Mouse (Mus musculus) intestine, embryonic 14.5 days (tissue): ENCODE results near the gene Zfp445. TPM values are rescaled to one million over a fixed set of nuclear protein-coding genes. Genes with fewer than 3 reads are reported as not detected.
A peak's percentile ranks its signal among the peaks of the same experiment; 100 is the strongest.

Source experiments
- ATAC-seq: fragments of 200-750 bp; cut with Nextera tagmentation; replicated peaks from 2 replicates; pipeline ENCODE4 v1.8.0; 2017; ENCODE audit warnings: low read depth, moderate number of reproducible peaks, moderate TSS enrichment, moderate library complexity; ENCODE audit not compliant: low FRiP score, low TSS enrichment
- DNase-seq: peaks from one replicate; pipeline ENCODE4 v3.0.0-alpha.2; 2018; ENCODE audit warnings: low spot score
- H3K27ac ChIP-seq: fragments of 300-500 bp; sonication (generic); 2 replicates; pipeline ENCODE4 v1.5.1; 2014; ENCODE audit warnings: low read depth, mild to moderate bottlenecking, control low read depth
- H3K27me3 ChIP-seq: fragments of 300-500 bp; sonication (generic); replicated peaks from 2 replicates; pipeline ENCODE4 v1.6.1; 2014; ENCODE audit warnings: low read length, control low read depth; ENCODE audit not compliant: control insufficient read depth, insufficient read depth
- H3K36me3 ChIP-seq: fragments of 300-500 bp; sonication (generic); 2 replicates; pipeline ENCODE4 v1.6.1; 2014; ENCODE audit warnings: low read length, control low read depth; ENCODE audit not compliant: control insufficient read depth, insufficient read depth
- H3K4me1 ChIP-seq: fragments of 300-500 bp; sonication (generic); replicated peaks from 2 replicates; pipeline ENCODE4 v1.6.1; 2014; ENCODE audit warnings: low read length, control low read depth, mixed read lengths; ENCODE audit not compliant: control insufficient read depth, insufficient read depth
- H3K4me2 ChIP-seq: fragments of 300-500 bp; sonication (generic); 2 replicates; pipeline ENCODE4 v1.6.1; 2014; ENCODE audit warnings: low read length
- H3K4me3 ChIP-seq: fragments of 300-500 bp; sonication (generic); 2 replicates; pipeline ENCODE4 v1.5.1; 2014; ENCODE audit warnings: low read depth, low read length, control low read depth, mixed read lengths
- H3K9ac ChIP-seq: fragments of 300-500 bp; sonication (generic); 2 replicates; pipeline ENCODE4 v1.6.1; 2014; ENCODE audit warnings: mild to moderate bottlenecking, low read length
- H3K9me3 ChIP-seq: fragments of 300-500 bp; sonication (generic); 2 replicates; pipeline ENCODE4 v1.6.1; 2016; ENCODE audit warnings: low read length, control low read depth; ENCODE audit not compliant: control insufficient read depth
- WGBS: fragments of 180-500 bp; shearing (Covaris S2); extraction: QIAGEN DNeasy Blood & Tissue Kit; methylation state at CpG from one replicate; pipeline ENCODE4 v1.1.7; 2014; 5-methylcytosine and 5-hydroxymethylcytosine counted together
- polyA plus RNA-seq: library from polyadenylated mRNA; unstranded; fragments of >200 nt; fragmentation: Nextera tagmentation; extraction: Ambion mirVana; gene quantifications from 2 replicates; pipeline ENCODE4 v1.2.1, GENCODE M21; 2014

The Zfp445 gene
- polyA plus RNA-seq, 1 experiment from 2014 or later = 56.0 TPM

DNA sequence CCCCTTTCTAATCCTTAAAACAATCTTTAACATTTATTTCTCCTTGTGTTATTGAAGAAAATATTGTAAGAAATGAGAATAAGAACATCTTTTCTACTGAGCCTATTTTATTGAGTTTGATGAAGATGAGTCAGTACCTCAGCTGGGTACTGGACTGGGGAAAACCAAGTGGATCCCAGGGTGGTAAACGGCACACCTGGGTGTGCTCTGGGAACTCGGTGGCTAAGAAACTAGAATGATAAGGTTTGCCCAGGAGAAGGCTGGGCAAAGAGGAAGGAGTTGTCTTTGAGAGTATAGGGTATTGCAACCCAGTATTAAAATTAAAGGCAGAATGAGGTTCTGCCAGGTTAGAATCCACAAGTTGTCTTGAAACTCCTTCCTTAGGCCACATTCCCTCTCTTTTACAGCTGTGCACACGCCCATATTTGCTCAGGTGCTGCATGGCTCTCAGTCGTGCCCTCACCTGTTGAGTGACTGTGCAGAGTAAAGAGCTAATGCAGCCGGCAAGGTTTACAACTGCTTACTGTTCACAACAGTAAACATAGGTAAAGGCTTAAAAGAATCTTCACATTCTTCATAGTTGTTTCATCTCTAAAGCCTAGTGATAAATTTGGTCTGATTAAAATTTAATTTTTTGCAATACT, 42.3 kb downstream of the Zfp445 start:
- no peaks in the 10 kb centered on the region for H3K9me3 ChIP-seq
- no peak overlapping the region for H3K27ac ChIP-seq
- no peak overlapping the region for H3K4me3 ChIP-seq
- no peaks in the 10 kb centered on the region for H3K27me3 ChIP-seq
- ATAC-seq (peak; percentile 53; the same call in 1 of the 2 replicates), DNase-seq (no peak)
- H3K4me1 ChIP-seq = no peaks in the 10 kb centered on the region
- H3K4me2 ChIP-seq = no peak overlapping the region
- WGBS = 63% methylated on average over 5 of the region's 5 CpGs
- H3K9ac ChIP-seq = no peak overlapping the region
- peaks cover 30% of the 10 kb centered on the region for H3K36me3 ChIP-seq

DNA sequence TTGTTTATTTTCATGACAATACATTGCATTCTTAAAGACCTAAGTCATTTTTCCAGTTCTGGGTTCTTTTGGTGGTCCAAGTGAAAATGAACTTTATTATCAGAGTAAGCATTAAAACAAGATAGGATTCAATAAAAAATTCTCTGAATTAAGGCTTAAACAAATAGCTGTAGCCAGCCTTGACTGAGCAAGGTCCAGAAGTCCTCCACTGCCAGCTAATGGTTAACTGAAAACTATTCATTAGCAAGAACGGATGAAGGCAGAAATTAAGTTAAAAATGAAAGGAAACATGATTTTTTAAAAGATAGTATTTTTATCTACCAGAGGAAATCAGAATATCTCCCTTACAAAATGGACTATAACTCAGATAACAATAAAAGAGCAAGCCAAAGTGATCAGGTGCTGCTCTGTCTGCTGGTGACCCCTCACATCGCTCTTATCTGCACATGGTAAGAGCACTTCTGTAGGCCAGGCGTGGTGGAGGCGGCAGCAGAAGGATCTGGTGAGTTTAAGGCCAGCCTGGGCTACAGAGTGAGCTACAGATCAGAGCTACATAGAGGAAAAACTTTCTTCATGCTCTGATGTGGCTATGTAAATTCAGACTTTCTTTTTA, 50.5 kb downstream of the Zfp445 start:
- no peak overlapping the region for H3K9ac ChIP-seq
- DNase-seq (no peak), ATAC-seq (no peak; the same call in 1 of the 2 replicates)
- 72% methylated on average over 4 of the region's 4 CpGs for WGBS
- H3K4me3 ChIP-seq = no peak overlapping the region
- peaks cover 32% of the 10 kb centered on the region for H3K36me3 ChIP-seq
- H3K9me3 ChIP-seq = no peaks in the 10 kb centered on the region
- no peaks in the 10 kb centered on the region for H3K4me1 ChIP-seq
- no peak overlapping the region for H3K27ac ChIP-seq
- no peak overlapping the region for H3K4me2 ChIP-seq
- H3K27me3 ChIP-seq = no peaks in the 10 kb centered on the region

DNA sequence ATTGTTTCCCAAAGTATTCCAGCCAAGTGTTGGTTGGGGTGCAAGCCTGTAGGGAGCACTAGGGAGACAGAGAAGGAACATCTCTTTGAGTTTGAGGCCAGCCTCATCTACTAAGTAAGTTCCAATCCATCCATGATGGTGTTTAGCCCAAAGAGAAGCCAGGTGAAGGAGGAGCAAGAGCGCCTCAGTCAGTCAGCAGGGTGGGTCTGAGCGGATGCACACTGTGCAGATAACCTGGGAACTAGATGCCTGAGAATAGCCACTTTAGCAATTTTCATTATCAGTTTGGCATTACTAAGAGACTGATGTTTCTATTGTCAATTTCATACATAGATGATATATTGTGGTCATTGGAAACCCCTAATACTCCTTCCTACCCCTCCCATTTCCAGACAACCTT, 51.0 kb downstream of the Zfp445 start:
- Histone ChIP-seq H3K4me2 (no peak overlapping the region), H3K4me1 (no peaks in the 10 kb centered on the region), H3K27me3 (no peaks in the 10 kb centered on the region), H3K36me3 (peaks cover 27% of the 10 kb centered on the region), H3K9ac (no peak overlapping the region), H3K9me3 (no peaks in the 10 kb centered on the region), H3K4me3 (no peak overlapping the region), H3K27ac (no peak overlapping the region)
- ATAC-seq = no peak; the same call in 1 of the 2 replicates
- no peak for DNase-seq
- WGBS = 82% methylated on average over 2 of the region's 2 CpGs

DNA sequence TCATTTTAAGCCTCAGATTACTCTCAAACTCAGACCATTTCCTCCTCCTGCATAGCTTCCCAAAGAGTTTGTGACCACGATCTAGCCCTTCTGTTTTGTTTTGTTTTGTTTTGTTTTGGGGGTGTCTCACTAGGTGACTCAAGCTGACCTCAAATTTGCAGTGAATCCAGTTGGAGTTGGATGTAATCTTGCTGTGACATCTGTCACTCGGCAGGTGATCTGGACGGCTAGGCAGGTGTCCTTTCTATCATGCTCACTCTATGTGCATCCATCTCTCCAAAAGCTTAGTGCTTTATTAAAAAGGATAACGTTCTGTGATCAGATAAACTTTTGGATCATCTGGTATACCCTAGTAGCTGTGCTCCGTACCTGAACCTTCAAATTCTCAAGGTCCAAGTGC, 53.4 kb downstream of the Zfp445 start:
- Histone ChIP-seq H3K27ac (no peak overlapping the region), H3K9ac (no peak overlapping the region), H3K36me3 (peaks cover 24% of the 10 kb centered on the region; the same call in 1 of the 2 replicates), H3K4me3 (no peak overlapping the region), H3K4me2 (no peak overlapping the region), H3K27me3 (no peaks in the 10 kb centered on the region), H3K4me1 (no peaks in the 10 kb centered on the region), H3K9me3 (no peaks in the 10 kb centered on the region)
- ATAC-seq (no peak), DNase-seq (no peak)
- WGBS = 89% methylated on average over 5 of the region's 5 CpGs

DNA sequence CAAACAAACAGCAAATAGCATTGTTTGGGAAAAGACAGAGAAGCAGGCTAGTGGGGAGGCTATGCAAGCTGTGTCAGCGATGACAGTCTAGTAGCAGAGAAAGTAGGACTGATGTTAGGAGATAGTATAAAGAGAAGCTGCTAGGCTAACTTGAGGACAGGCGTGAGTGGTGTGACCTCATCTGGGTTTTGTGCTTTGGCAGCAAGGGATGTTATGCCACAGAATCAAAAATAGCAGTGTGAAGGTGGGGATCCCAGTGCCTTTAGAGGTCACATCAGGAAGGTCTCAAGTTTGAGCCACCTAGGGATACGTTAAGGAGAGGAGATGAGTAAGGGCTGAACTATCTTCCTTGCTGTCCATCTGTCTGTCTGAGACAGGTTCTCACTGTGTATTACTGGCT, 55.6 kb downstream of the Zfp445 start:
- H3K27ac ChIP-seq = no peak overlapping the region
- H3K4me3 ChIP-seq = no peak overlapping the region
- peaks cover 9% of the 10 kb centered on the region for H3K4me1 ChIP-seq
- H3K4me2 ChIP-seq = no peak overlapping the region
- ATAC-seq (no peak), DNase-seq (no peak)
- no peaks in the 10 kb centered on the region for H3K9me3 ChIP-seq
- peaks cover 15% of the 10 kb centered on the region; the same call in 1 of the 2 replicates for H3K36me3 ChIP-seq
- H3K9ac ChIP-seq = no peak overlapping the region
- no peaks in the 10 kb centered on the region for H3K27me3 ChIP-seq
- 89% methylated on average over 3 of the region's 3 CpGs for WGBS

DNA sequence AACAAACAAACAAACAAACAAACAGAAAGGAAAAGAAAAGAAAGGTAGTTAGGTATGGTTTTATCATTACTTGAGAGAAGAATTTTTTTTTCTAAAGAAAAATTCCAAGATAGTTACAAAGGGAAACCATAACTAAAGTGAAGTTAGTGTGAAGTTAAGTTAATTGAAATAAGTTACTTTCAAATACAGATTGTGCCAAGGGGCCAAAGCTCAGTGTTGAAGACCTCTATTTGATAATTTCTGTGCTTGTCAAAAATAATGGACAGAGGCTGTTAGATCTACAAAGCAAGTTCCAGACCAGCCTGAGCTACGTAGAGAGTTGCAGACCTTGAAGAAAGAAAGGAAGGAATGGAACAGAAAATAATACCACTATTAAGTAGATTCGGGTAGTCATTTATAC, 58.6 kb downstream of the Zfp445 start:
- ATAC-seq = no peak
- H3K4me3 ChIP-seq = no peak overlapping the region
- no peaks in the 10 kb centered on the region for H3K27me3 ChIP-seq
- no peak overlapping the region for H3K4me2 ChIP-seq
- no peak overlapping the region for H3K27ac ChIP-seq
- 93% methylated on average over 2 of the region's 2 CpGs for WGBS
- no peak overlapping the region for H3K9ac ChIP-seq
- no peak for DNase-seq
- H3K9me3 ChIP-seq = no peaks in the 10 kb centered on the region
- 0 out of 2 replicates have a peak, but pooled peaks cover 8% of the 10 kb centered on the region for H3K36me3 ChIP-seq
- H3K4me1 ChIP-seq = peaks cover 9% of the 10 kb centered on the region

DNA sequence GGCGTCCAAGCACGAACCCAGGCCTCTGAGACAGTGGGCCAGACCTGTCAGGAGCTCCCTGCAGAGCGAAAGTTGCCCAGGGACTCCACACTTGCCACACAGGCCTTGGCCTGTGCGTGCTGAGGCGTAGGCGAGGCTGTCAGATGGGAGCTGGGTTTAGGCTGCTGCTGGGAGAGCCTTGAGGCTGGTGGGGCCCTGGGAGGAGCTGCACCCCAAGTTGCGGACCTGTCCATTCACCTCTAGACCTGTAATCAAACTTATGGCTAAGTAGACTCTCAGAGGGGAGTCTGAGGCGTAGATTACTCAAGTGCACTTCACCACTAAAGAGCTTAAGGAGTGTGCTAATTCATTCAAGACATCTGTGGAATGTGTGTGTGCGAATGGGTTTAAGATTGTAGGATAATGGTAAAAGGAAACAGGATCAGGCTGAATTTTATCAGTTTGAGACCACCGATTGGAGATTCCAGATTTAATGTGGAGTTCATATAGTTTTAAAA, 59.9 kb downstream of the Zfp445 start:
- H3K27me3 ChIP-seq = no peaks in the 10 kb centered on the region
- peak overlapping the region; percentile 69 for H3K9ac ChIP-seq
- 8% methylated on average over 10 of the region's 10 CpGs for WGBS
- no peaks in the 10 kb centered on the region for H3K9me3 ChIP-seq
- DNase-seq (no peak), ATAC-seq (no peak)
- H3K27ac ChIP-seq = peak overlapping the region; percentile 82
- H3K4me2 ChIP-seq = peak overlapping the region; percentile 89
- H3K4me1 ChIP-seq = peaks cover 9% of the 10 kb centered on the region
- 0 out of 2 replicates have a peak, but pooled peaks cover 4% of the 10 kb centered on the region for H3K36me3 ChIP-seq
- peak overlapping the region; percentile 73 for H3K4me3 ChIP-seq

DNA sequence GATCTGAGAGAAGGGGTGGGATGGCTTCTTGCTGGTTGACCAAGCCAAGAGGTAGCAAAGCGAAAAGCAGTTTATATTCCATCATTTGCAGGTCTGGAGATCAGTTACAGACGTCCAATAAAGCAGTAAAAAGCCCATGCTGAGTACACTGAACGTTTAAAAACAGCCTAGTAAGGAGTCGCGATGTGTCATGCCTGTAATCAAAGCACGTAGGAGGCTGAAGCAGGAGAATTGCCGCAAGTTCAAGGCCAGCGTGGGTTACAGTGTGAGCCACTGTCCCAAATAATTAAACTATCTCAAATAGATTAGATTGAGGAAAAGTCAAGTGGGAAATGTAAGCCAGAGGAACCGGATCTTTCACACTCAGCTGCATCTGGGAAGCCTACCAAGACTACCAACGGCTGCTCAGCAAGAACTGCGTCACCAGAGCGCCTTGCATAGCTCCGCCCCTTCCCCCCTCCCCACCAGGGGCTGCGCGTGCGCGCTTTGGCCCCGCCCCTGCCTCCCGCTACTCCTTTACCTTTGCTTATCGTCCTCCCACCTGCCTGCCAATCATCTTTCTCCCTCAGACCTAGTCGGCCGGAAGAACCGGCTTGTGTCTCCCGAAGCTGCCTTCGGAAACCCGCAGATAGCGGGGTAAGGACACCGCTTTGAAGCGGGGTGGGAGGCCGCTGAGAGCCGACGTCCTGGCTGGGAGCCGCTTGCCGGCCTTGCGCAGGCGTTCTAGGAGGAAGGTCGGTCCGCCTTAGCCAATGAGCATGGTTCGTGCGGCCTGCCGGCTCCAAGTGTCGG, 60.6 kb downstream of the Zfp445 start, which contains the start of gene Tcaim:
Gene Tcaim, plus strand, starts transcription at position 487 of the 792 bp plus-strand sequence.
- H3K4me2 ChIP-seq = peak within 1 kb of the TSS; percentile 89
- H3K27ac ChIP-seq = peak within 1 kb of the TSS; percentile 82
- H3K4me1 ChIP-seq = peaks cover 9% of the 10 kb centered on the region

More for the DNA sequence above, 60.6 kb downstream of the Zfp445 start, which contains the start of gene Tcaim:
- Histone ChIP-seq H3K27me3 (no peaks in the 10 kb centered on the region), H3K9me3 (no peaks in the 10 kb centered on the region), H3K4me3 (peak within 1 kb of the TSS; percentile 73), H3K36me3 (no peaks in the 10 kb centered on the region), H3K9ac (peak within 1 kb of the TSS; percentile 69)
- WGBS = 7% methylated on average over 42 of the region's 42 CpGs
- ATAC-seq = peak; percentile 97
- DNase-seq = peak; percentile 95
